Mouse (Mus musculus) heart, postnatal 0 days (tissue): ENCODE data around the gene Fam118a. TPM values are rescaled to one million over a fixed set of nuclear protein-coding genes. Genes with fewer than 3 reads are reported as not detected.

Experiments used
- ATAC-seq: fragments of 200-750 bp; cut with Nextera tagmentation; 2 replicates; pipeline ENCODE4 v1.8.0; 2017; ENCODE audit warnings: low read depth, moderate number of reproducible peaks, moderate library complexity; ENCODE audit not compliant: insufficient read depth
- DNase-seq: peaks from one replicate; pipeline ENCODE4 v3.0.0-alpha.2; 2016; ENCODE audit warnings: low spot score
- H3K27ac ChIP-seq: fragments of 300-500 bp; sonication (generic); 2 replicates; pipeline ENCODE4 v1.5.1; 2014; ENCODE audit warnings: low read depth, mild to moderate bottlenecking
- H3K27me3 ChIP-seq: fragments of 300-500 bp; sonication (generic); 2 replicates; pipeline ENCODE4 v1.6.1; 2014; ENCODE audit warnings: low read length, mixed read lengths; ENCODE audit not compliant: control insufficient read depth, insufficient read depth
- H3K36me3 ChIP-seq: fragments of 300-500 bp; sonication (generic); replicated peaks from 2 replicates; pipeline ENCODE4 v1.6.1; 2014; ENCODE audit warnings: low read length, mixed read lengths; ENCODE audit not compliant: control insufficient read depth, insufficient read depth
- H3K4me1 ChIP-seq: fragments of 300-500 bp; sonication (generic); 2 replicates; pipeline ENCODE4 v1.6.1; 2014; ENCODE audit warnings: antibody characterized with exemption; ENCODE audit not compliant: control insufficient read depth, insufficient read depth
- H3K4me2 ChIP-seq: fragments of 300-500 bp; sonication (generic); 2 replicates; pipeline ENCODE4 v1.6.1; 2014; ENCODE audit warnings: low read depth, mild to moderate bottlenecking, low read length, moderate library complexity
- H3K4me3 ChIP-seq: fragments of 300-500 bp; sonication (generic); 2 replicates; pipeline ENCODE4 v1.5.1; 2014; ENCODE audit warnings: low read depth, low read length
- H3K9ac ChIP-seq: fragments of 300-500 bp; sonication (generic); replicated peaks from 2 replicates; pipeline ENCODE4 v1.6.1; 2014; ENCODE audit warnings: low read depth, low read length, mixed read lengths
- H3K9me3 ChIP-seq: fragments of 300-500 bp; sonication (generic); replicated peaks from 2 replicates; pipeline ENCODE4 v1.6.1; 2016; ENCODE audit warnings: low read length; ENCODE audit not compliant: control insufficient read depth
- CTCF ChIP-seq: IDR thresholded peaks from 2 replicates; pipeline ENCODE4 v1.5.1; 2016; ENCODE audit warnings: antibody characterized with exemption, control low read depth, low read depth
- EP300 ChIP-seq: IDR thresholded peaks from 2 replicates; pipeline ENCODE4 v1.6.1; 2016; ENCODE audit warnings: antibody characterized with exemption, low read depth
- WGBS: fragments of 180-500 bp; shearing (Covaris S2); extraction: QIAGEN DNeasy Blood & Tissue Kit; methylation state at CpG from one replicate; pipeline ENCODE4 v1.1.7; 2014; 5-methylcytosine and 5-hydroxymethylcytosine counted together
- polyA plus RNA-seq: library from polyadenylated mRNA; unstranded; fragments of >200 nt; fragmentation: Nextera tagmentation; extraction: Ambion mirVana; gene quantifications from 2 replicates; pipeline ENCODE4 v1.2.1, GENCODE M21; 2015
- total RNA-seq: library from RNA; depleted of rRNA; stranded (reverse); fragments of >200 nt; gene quantifications from 2 replicates; pipeline ENCODE4 v1.2.3, GENCODE M21; 2014; ENCODE audit warnings: low replicate concordance

Fam118a gene
- total and polyA plus RNA-seq, 2 experiments from 2014 or later = 11.1 to 11.5 TPM

- Histone ChIP-seq H3K27me3 (no peaks in the 10 kb centered on the region), H3K4me1 (peaks cover 11% of the 10 kb centered on the region), H3K27ac (peak overlapping the region; percentile 75), H3K4me2 (peak overlapping the region; percentile 91), H3K9ac (peak overlapping the region; percentile 73), H3K4me3 (peak overlapping the region; percentile 77), H3K9me3 (no peaks in the 10 kb centered on the region), H3K36me3 (no peaks in the 10 kb centered on the region)
- ATAC-seq (peak; percentile 95), DNase-seq (peak; percentile 88)
- WGBS = under 1% methylated on average over 64 of the region's 75 CpGs
- no peak for TF ChIP-seq EP300
- no peak for TF ChIP-seq CTCF
These were observed 8.0 kb downstream of the Fam118a start for GRCm38 (mm10) chr15:85036566-85037342.

GRCm38 (mm10) chr15:85037343-85037690, 8.6 kb downstream of the Fam118a start:
- Histone ChIP-seq H3K27ac (peak overlapping the region; percentile 39; the same call in 1 of the 2 replicates), H3K27me3 (no peaks in the 10 kb centered on the region), H3K9me3 (no peaks in the 10 kb centered on the region), H3K9ac (peak overlapping the region; percentile 73), H3K36me3 (no peaks in the 10 kb centered on the region), H3K4me3 (peak overlapping the region; percentile 77), H3K4me1 (peaks cover 11% of the 10 kb centered on the region), H3K4me2 (peak overlapping the region; percentile 91)
- WGBS = 6% methylated on average over 8 of the region's 8 CpGs
- DNase-seq = no peak
- no peak for ATAC-seq
- TF ChIP-seq CTCF (no peak), EP300 (no peak)

GRCm38 (mm10) chr15:85041546-85042225, 12.9 kb downstream of the Fam118a start:
- Histone ChIP-seq H3K4me3 (no peak overlapping the region), H3K9me3 (no peaks in the 10 kb centered on the region), H3K4me1 (peaks cover 21% of the 10 kb centered on the region), H3K9ac (no peak overlapping the region), H3K27me3 (no peaks in the 10 kb centered on the region), H3K4me2 (no peak overlapping the region), H3K36me3 (peaks cover 12% of the 10 kb centered on the region), H3K27ac (peak overlapping the region; percentile 59)
- DNase-seq = no peak
- 54% methylated on average over 10 of the region's 10 CpGs for WGBS
- no peak for TF ChIP-seq EP300
- no peak for TF ChIP-seq CTCF
- no peak for ATAC-seq

GRCm38 (mm10) chr15:85042361-85042954, 13.7 kb downstream of the Fam118a start:
- no peak overlapping the region for H3K9ac ChIP-seq

GRCm38 (mm10) chr15:85043116-85043515, 14.4 kb downstream of the Fam118a start:
- no peak for DNase-seq
- ATAC-seq = no peak
- H3K9ac ChIP-seq = no peak overlapping the region
- H3K27ac ChIP-seq = peak overlapping the region; percentile 59
- peaks cover 11% of the 10 kb centered on the region for H3K4me1 ChIP-seq
- H3K4me3 ChIP-seq = no peak overlapping the region
- peaks cover 27% of the 10 kb centered on the region for H3K36me3 ChIP-seq
- no peak overlapping the region for H3K4me2 ChIP-seq
- WGBS = 53% methylated on average over 5 of the region's 5 CpGs
- H3K27me3 ChIP-seq = no peaks in the 10 kb centered on the region
- TF ChIP-seq EP300 (no peak), CTCF (no peak)
- H3K9me3 ChIP-seq = no peaks in the 10 kb centered on the region

More at GRCm38 (mm10) chr15:85042361-85042954, 13.7 kb downstream of the Fam118a start:
- Histone ChIP-seq H3K27me3 (no peaks in the 10 kb centered on the region), H3K27ac (peak overlapping the region; percentile 59), H3K4me3 (no peak overlapping the region), H3K36me3 (peaks cover 20% of the 10 kb centered on the region), H3K4me2 (no peak overlapping the region), H3K4me1 (peaks cover 18% of the 10 kb centered on the region), H3K9me3 (no peaks in the 10 kb centered on the region)
- DNase-seq (peak; percentile 80), ATAC-seq (peak; percentile 89)
- TF ChIP-seq EP300 = no peak
- TF ChIP-seq CTCF = peak; percentile 67
- 9% methylated on average over 4 of the region's 4 CpGs for WGBS
